Mouse (Mus musculus) forebrain, embryonic 15.5 days (tissue): Measurements from ENCODE around the gene Fam180a. TPM values are rescaled to one million over a fixed set of nuclear protein-coding genes. Genes with fewer than 3 reads are reported as not detected.

ENCODE experiments used
- ATAC-seq: fragments of 200-750 bp; cut with Nextera tagmentation; replicated peaks from 2 replicates; pipeline ENCODE4 v1.8.0; 2017; ENCODE audit warnings: mild to moderate bottlenecking, moderate TSS enrichment, moderate library complexity
- H3K27ac ChIP-seq: fragments of 300-500 bp; sonication (generic); replicated peaks from 2 replicates; pipeline ENCODE4 v1.5.1; 2015; ENCODE audit warnings: mild to moderate bottlenecking, inconsistent platforms
- H3K27me3 ChIP-seq: fragments of 300-500 bp; sonication (generic); 2 replicates; pipeline ENCODE4 v1.6.1; 2015; ENCODE audit warnings: inconsistent platforms
- H3K36me3 ChIP-seq: fragments of 300-500 bp; sonication (generic); 2 replicates; pipeline ENCODE4 v1.6.1; 2015; ENCODE audit warnings: mild to moderate bottlenecking, inconsistent platforms
- H3K4me1 ChIP-seq: fragments of 300-500 bp; sonication (generic); 2 replicates; pipeline ENCODE4 v1.6.1; 2015; ENCODE audit warnings: inconsistent platforms
- H3K4me2 ChIP-seq: fragments of 300-500 bp; sonication (generic); replicated peaks from 2 replicates; pipeline ENCODE4 v1.6.1; 2015; ENCODE audit warnings: mild to moderate bottlenecking, inconsistent platforms
- H3K4me3 ChIP-seq: fragments of 300-500 bp; sonication (generic); 2 replicates; pipeline ENCODE4 v1.5.1; 2015; ENCODE audit warnings: mild to moderate bottlenecking, inconsistent platforms
- H3K9ac ChIP-seq: fragments of 300-500 bp; sonication (generic); replicated peaks from 2 replicates; pipeline ENCODE4 v1.6.1; 2015; ENCODE audit warnings: mild to moderate bottlenecking, inconsistent platforms
- H3K9me3 ChIP-seq: fragments of 300-500 bp; sonication (generic); 2 replicates; pipeline ENCODE4 v1.6.1; 2016; ENCODE audit warnings: inconsistent platforms
- WGBS: fragments of 180-500 bp; shearing (Covaris S2); methylation state at CpG from one replicate; pipeline ENCODE4 v1.1.7; 2015; ENCODE audit warnings: mixed read lengths; 5-methylcytosine and 5-hydroxymethylcytosine counted together
- polyA plus RNA-seq: library from polyadenylated mRNA; unstranded; fragments of >200 nt; fragmentation: Nextera tagmentation; extraction: Ambion mirVana; gene quantifications from 2 replicates; pipeline ENCODE4 v1.2.1, GENCODE M21; 2015

The Fam180a gene
- polyA plus RNA-seq, 1 experiment from 2014 or later, result 0.34 TPM

DNA sequence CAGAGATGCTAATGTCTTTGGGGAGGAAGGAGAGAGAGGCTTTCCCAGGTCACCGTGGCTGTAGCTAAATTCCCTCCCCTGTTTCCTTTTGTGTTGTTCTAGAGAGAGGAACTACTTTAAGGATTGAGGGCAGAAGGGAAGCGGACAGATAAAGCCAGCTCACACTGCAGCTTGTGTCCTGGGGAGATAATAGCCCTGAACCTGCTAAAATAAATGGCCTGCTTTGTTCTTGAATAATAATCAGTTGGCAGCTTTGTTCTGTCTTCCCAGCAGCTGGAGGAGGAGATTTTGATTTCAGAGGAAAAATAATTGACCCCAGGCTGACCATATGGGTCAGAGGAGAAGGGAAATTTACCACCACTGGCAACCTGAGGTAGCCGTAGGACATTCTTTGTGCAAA, 12.7 kb upstream of the Fam180a start:
- WGBS, result 12% methylated on average over 3 of the region's 3 CpGs
- Histone ChIP-seq H3K27ac (no peak overlapping the region), H3K4me2 (no peak overlapping the region), H3K4me3 (no peak overlapping the region), H3K36me3 (no peaks in the 10 kb centered on the region), H3K27me3 (no peaks in the 10 kb centered on the region), H3K9ac (no peak overlapping the region), H3K9me3 (no peaks in the 10 kb centered on the region), H3K4me1 (0 out of 2 replicates have a peak, but pooled peaks cover 4% of the 10 kb centered on the region)
- no peak for ATAC-seq

GRCm38 (mm10) chr6:35337836-35338235, 11.9 kb upstream of the Fam180a start:
- no peaks in the 10 kb centered on the region for H3K9me3 ChIP-seq
- H3K4me1 ChIP-seq, result 0 out of 2 replicates have a peak, but pooled peaks cover 4% of the 10 kb centered on the region
- no peaks in the 10 kb centered on the region for H3K36me3 ChIP-seq
- H3K9ac ChIP-seq, result no peak overlapping the region
- no peak for ATAC-seq
- WGBS, result 82% methylated on average over 8 of the region's 8 CpGs
- no peaks in the 10 kb centered on the region for H3K27me3 ChIP-seq
- no peak overlapping the region for H3K4me3 ChIP-seq
- no peak overlapping the region for H3K4me2 ChIP-seq
- no peak overlapping the region for H3K27ac ChIP-seq

DNA sequence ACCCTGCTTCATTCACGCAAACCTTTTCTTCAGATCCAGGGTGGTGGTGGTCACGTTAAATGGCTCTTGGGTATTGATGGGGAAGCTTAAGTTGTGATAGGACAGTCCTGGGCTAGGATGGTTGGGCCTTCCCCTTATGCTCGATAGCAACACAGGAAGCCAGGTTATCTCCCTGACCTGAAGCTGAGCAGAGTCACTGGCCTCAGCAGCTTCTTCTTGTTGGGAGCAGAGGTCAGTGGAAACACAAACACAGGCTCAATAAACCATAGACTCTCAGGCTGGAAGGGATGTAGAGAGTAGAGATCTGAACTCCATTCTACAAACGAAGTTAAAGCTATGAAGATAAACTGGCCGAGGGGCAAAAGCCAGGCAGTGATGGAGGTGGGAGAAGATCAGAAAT, 9.5 kb upstream of the Fam180a start:
- Histone ChIP-seq H3K27me3 (no peaks in the 10 kb centered on the region), H3K4me3 (no peak overlapping the region), H3K27ac (no peak overlapping the region), H3K36me3 (no peaks in the 10 kb centered on the region), H3K4me1 (0 out of 2 replicates have a peak, but pooled peaks cover 4% of the 10 kb centered on the region), H3K9me3 (no peaks in the 10 kb centered on the region), H3K4me2 (no peak overlapping the region), H3K9ac (no peak overlapping the region)
- 88% methylated on average over 5 of the region's 5 CpGs for WGBS
- no peak for ATAC-seq

DNA sequence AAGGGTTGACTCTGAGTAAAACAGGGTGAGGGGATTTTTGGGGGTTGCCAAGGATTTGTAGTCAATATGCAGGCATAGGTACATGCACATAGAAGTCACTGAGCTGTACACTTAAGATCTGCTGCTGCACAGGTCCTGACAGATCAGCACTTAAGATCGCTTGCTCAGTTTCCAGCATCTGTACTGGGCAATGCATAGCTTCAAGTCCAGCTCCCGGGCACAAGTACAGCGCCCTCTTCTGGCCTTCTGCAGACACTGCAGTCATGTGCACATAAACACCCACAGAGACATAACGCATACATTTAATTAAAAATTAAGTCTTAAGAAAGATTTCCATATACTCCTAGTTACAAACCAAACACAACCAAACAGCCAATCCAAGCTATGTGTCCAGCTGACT, 8.3 kb upstream of the Fam180a start:
- Histone ChIP-seq H3K27ac (no peak overlapping the region), H3K4me3 (no peak overlapping the region), H3K4me2 (no peak overlapping the region), H3K9ac (no peak overlapping the region), H3K36me3 (no peaks in the 10 kb centered on the region), H3K27me3 (no peaks in the 10 kb centered on the region), H3K4me1 (0 out of 2 replicates have a peak, but pooled peaks cover 4% of the 10 kb centered on the region), H3K9me3 (no peaks in the 10 kb centered on the region)
- WGBS, result 78% methylated on average over 4 of the region's 4 CpGs
- ATAC-seq, result no peak

- no peak overlapping the region for H3K9ac ChIP-seq
- no peak for ATAC-seq
- 0 out of 2 replicates have a peak, but pooled peaks cover 3% of the 10 kb centered on the region for H3K4me1 ChIP-seq
Measured at GRCm38 (mm10) chr6:35333632-35334031, 7.7 kb upstream of the Fam180a start.

GRCm38 (mm10) chr6:35330834-35331233, 4.9 kb upstream of the Fam180a start:
- Histone ChIP-seq H3K4me1 (no peaks in the 10 kb centered on the region), H3K9ac (no peak overlapping the region), H3K27me3 (no peaks in the 10 kb centered on the region), H3K36me3 (no peaks in the 10 kb centered on the region), H3K27ac (no peak overlapping the region), H3K4me3 (no peak overlapping the region), H3K4me2 (no peak overlapping the region), H3K9me3 (no peaks in the 10 kb centered on the region)
- 57% methylated on average over 6 of the region's 6 CpGs for WGBS
- no peak for ATAC-seq

More at GRCm38 (mm10) chr6:35333632-35334031, 7.7 kb upstream of the Fam180a start:
- no peaks in the 10 kb centered on the region for H3K27me3 ChIP-seq
- no peaks in the 10 kb centered on the region for H3K36me3 ChIP-seq
- H3K9me3 ChIP-seq, result no peaks in the 10 kb centered on the region
- H3K27ac ChIP-seq, result no peak overlapping the region
- no peak overlapping the region for H3K4me2 ChIP-seq
- no peak overlapping the region for H3K4me3 ChIP-seq
- 12% methylated on average over 3 of the region's 3 CpGs for WGBS

GRCm38 (mm10) chr6:35329956-35330355, 4.0 kb upstream of the Fam180a start:
- no peak overlapping the region for H3K9ac ChIP-seq
- H3K27ac ChIP-seq, result no peak overlapping the region
- H3K27me3 ChIP-seq, result no peaks in the 10 kb centered on the region
- 96% methylated on average over 12 of the region's 12 CpGs for WGBS
- no peaks in the 10 kb centered on the region for H3K36me3 ChIP-seq
- no peak overlapping the region for H3K4me3 ChIP-seq
- H3K9me3 ChIP-seq, result no peaks in the 10 kb centered on the region
- H3K4me1 ChIP-seq, result no peaks in the 10 kb centered on the region
- no peak for ATAC-seq
- H3K4me2 ChIP-seq, result no peak overlapping the region

DNA sequence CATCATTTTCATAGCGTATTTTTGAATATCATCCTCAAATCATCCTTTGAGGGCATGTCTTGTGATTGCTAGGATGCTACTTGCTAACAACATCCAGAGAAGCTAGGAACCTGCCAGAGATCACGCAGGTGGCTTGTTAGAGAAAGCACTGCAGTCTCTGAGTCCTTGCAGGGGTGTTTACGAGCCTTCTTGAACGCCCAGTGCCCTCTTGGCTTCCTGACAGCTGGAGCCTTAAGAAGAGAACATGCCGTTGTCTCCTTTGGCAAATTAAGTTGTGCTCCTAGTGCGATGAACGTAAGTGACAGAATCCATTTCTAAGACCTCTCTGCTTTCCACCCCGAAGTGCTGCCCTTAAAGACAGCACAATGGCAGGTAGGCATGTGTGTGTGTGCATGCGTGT, 1.6 kb downstream of the Fam180a start:
- H3K27me3 ChIP-seq, result no peaks in the 10 kb centered on the region
- no peaks in the 10 kb centered on the region for H3K36me3 ChIP-seq
- no peaks in the 10 kb centered on the region for H3K9me3 ChIP-seq
- H3K4me3 ChIP-seq, result no peak overlapping the region
- H3K4me1 ChIP-seq, result no peaks in the 10 kb centered on the region
- ATAC-seq, result no peak
- no peak overlapping the region for H3K4me2 ChIP-seq
- H3K9ac ChIP-seq, result no peak overlapping the region
- no peak overlapping the region for H3K27ac ChIP-seq
- WGBS, result 81% methylated on average over 9 of the region's 9 CpGs

DNA sequence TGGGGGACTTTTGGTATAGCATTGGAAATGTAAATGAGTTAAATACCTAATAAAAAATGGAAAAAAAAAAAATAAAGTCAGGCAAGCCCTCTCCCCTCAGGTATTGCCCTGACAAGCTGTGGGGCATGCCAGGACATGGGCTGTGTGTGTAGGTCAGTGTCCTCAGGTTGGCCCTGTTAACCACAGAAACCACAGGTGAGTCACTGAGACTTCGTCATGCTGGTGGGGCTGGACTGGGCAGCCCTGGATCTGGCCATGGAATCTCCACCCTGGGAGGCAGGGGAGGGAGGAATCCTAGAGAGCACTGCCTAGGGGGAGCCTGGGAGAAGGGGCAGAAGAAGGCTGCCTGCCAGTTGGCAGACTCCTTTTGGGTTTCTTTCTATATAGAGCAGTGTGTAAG, 2.9 kb downstream of the Fam180a start:
- Histone ChIP-seq H3K27ac (no peak overlapping the region), H3K4me3 (no peak overlapping the region), H3K36me3 (no peaks in the 10 kb centered on the region), H3K4me1 (no peaks in the 10 kb centered on the region), H3K27me3 (no peaks in the 10 kb centered on the region), H3K4me2 (no peak overlapping the region), H3K9ac (no peak overlapping the region), H3K9me3 (no peaks in the 10 kb centered on the region)
- ATAC-seq, result no peak
- 47% methylated on average over 1 of the region's 1 CpGs for WGBS

- Histone ChIP-seq H3K36me3 (no peaks in the 10 kb centered on the region), H3K4me1 (no peaks in the 10 kb centered on the region), H3K27me3 (no peaks in the 10 kb centered on the region), H3K4me2 (no peak overlapping the region), H3K9me3 (no peaks in the 10 kb centered on the region), H3K4me3 (no peak overlapping the region), H3K27ac (no peak overlapping the region), H3K9ac (no peak overlapping the region)
- WGBS, result 87% methylated on average over 4 of the region's 4 CpGs
- ATAC-seq, result no peak
Measured at GRCm38 (mm10) chr6:35321105-35321504, 4.8 kb downstream of the Fam180a start.

- no peaks in the 10 kb centered on the region for H3K27me3 ChIP-seq
- ATAC-seq, result no peak
Measured at GRCm38 (mm10) chr6:35319850-35320249, 6.1 kb downstream of the Fam180a start.

GRCm38 (mm10) chr6:35313520-35313919, 12.4 kb downstream of the Fam180a start:
- no peak overlapping the region for H3K27ac ChIP-seq
- H3K4me3 ChIP-seq, result no peak overlapping the region
- no peaks in the 10 kb centered on the region for H3K36me3 ChIP-seq
- ATAC-seq, result no peak
- H3K9me3 ChIP-seq, result no peaks in the 10 kb centered on the region
- H3K4me1 ChIP-seq, result no peaks in the 10 kb centered on the region
- 89% methylated on average over 8 of the region's 8 CpGs for WGBS
- no peak overlapping the region for H3K4me2 ChIP-seq
- H3K27me3 ChIP-seq, result no peaks in the 10 kb centered on the region
- H3K9ac ChIP-seq, result no peak overlapping the region

More at GRCm38 (mm10) chr6:35319850-35320249, 6.1 kb downstream of the Fam180a start:
- no peak overlapping the region for H3K4me3 ChIP-seq
- H3K36me3 ChIP-seq, result no peaks in the 10 kb centered on the region
- 78% methylated on average over 6 of the region's 6 CpGs for WGBS
- no peak overlapping the region for H3K27ac ChIP-seq
- H3K4me1 ChIP-seq, result no peaks in the 10 kb centered on the region
- no peak overlapping the region for H3K9ac ChIP-seq
- H3K4me2 ChIP-seq, result no peak overlapping the region
- no peaks in the 10 kb centered on the region for H3K9me3 ChIP-seq

DNA sequence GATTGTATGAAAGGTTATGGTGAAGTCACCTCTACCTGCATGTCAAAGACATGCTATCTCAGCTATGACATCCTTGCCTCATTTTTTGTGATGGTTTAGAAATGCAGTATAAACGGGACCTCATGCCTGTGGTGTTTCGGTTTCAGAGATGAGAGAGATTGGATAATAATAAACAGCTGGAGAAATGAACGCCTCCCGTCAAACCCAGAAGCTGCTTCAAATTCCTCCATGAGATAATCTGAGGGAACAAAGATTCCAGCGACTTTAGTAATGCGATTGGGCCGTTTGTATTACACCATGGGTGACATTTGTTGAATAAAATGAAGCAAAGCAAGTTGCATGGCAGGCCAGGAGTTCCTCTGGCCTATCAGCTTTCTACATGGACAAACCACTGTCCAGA, 16.5 kb downstream of the Fam180a start:
- no peaks in the 10 kb centered on the region for H3K4me1 ChIP-seq
- H3K9ac ChIP-seq, result no peak overlapping the region
- no peak for ATAC-seq
- H3K27me3 ChIP-seq, result no peaks in the 10 kb centered on the region
- H3K4me3 ChIP-seq, result no peak overlapping the region
- WGBS, result 79% methylated on average over 7 of the region's 7 CpGs
- H3K36me3 ChIP-seq, result no peaks in the 10 kb centered on the region
- no peak overlapping the region for H3K4me2 ChIP-seq
- no peak overlapping the region for H3K27ac ChIP-seq
- H3K9me3 ChIP-seq, result no peaks in the 10 kb centered on the region
